Mouse (Mus musculus): Measurements from ENCODE around the gene Usp22.

Usp22 gene

GRCm38 (mm10) chr11:61174821-61175658 is at the start of gene Usp22:
TSS of gene Usp22 (minus strand) at chr11:61175055.
- peak; percentile 97 for DNase-seq (ENCODE audit: extremely low read depth, low read depth, low spot score)

- DNase-seq (ENCODE audit: extremely low read depth, low read depth, low spot score): no peak
Measured at GRCm38 (mm10) chr11:61224234-61224744, 49.4 kb upstream of the Usp22 start.

GRCm38 (mm10) chr11:61222971-61223745 is 48.3 kb upstream of the Usp22 start:
- DNase-seq (ENCODE audit: extremely low read depth, low read depth, low spot score): no peak

GRCm38 (mm10) chr11:61222007-61222406 is 47.2 kb upstream of the Usp22 start:
- no peak for DNase-seq (ENCODE audit: extremely low read depth, low read depth, low spot score)

- DNase-seq (ENCODE audit: extremely low read depth, low read depth, low spot score): no peak
Measured at GRCm38 (mm10) chr11:61220156-61220881, 45.5 kb upstream of the Usp22 start.

- DNase-seq (ENCODE audit: extremely low read depth, low read depth, low spot score): no peak
Measured at GRCm38 (mm10) chr11:61215936-61216335, 41.1 kb upstream of the Usp22 start.

- no peak for DNase-seq (ENCODE audit: extremely low read depth, low read depth, low spot score)
Measured at GRCm38 (mm10) chr11:61212102-61212501, 37.2 kb upstream of the Usp22 start.

GRCm38 (mm10) chr11:61208316-61208715 is 33.5 kb upstream of the Usp22 start:
- no peak for DNase-seq (ENCODE audit: extremely low read depth, low read depth, low spot score)

- no peak for DNase-seq (ENCODE audit: extremely low read depth, low read depth, low spot score)
Measured at GRCm38 (mm10) chr11:61207487-61208246, 32.8 kb upstream of the Usp22 start, which contains the start of gene Aldh3a1. TSS of gene Aldh3a1 (plus strand) at chr11:61207537.

- DNase-seq (ENCODE audit: extremely low read depth, low read depth, low spot score): no peak
Measured at GRCm38 (mm10) chr11:61206136-61206535, 31.3 kb upstream of the Usp22 start.

GRCm38 (mm10) chr11:61205167-61205950 is 30.5 kb upstream of the Usp22 start:
- DNase-seq (ENCODE audit: extremely low read depth, low read depth, low spot score): no peak

- no peak for DNase-seq (ENCODE audit: extremely low read depth, low read depth, low spot score)
Measured at GRCm38 (mm10) chr11:61202810-61203209, 28.0 kb upstream of the Usp22 start.

GRCm38 (mm10) chr11:61202186-61202585 is 27.3 kb upstream of the Usp22 start:
- no peak for DNase-seq (ENCODE audit: extremely low read depth, low read depth, low spot score)

GRCm38 (mm10) chr11:61199620-61200362 is 24.9 kb upstream of the Usp22 start:
- peak; percentile 92 for DNase-seq (ENCODE audit: extremely low read depth, low read depth, low spot score)

- peak; percentile 74 for DNase-seq (ENCODE audit: extremely low read depth, low read depth, low spot score)
Measured at GRCm38 (mm10) chr11:61197935-61198334, 23.1 kb upstream of the Usp22 start.

- DNase-seq (ENCODE audit: extremely low read depth, low read depth, low spot score): no peak
Measured at GRCm38 (mm10) chr11:61196616-61197353, 21.9 kb upstream of the Usp22 start.

GRCm38 (mm10) chr11:61193392-61193791 is 18.5 kb upstream of the Usp22 start:
- no peak for DNase-seq (ENCODE audit: extremely low read depth, low read depth, low spot score)

- DNase-seq (ENCODE audit: extremely low read depth, low read depth, low spot score): no peak
Measured at GRCm38 (mm10) chr11:61192779-61193178, 17.9 kb upstream of the Usp22 start.

All from fat pad, adult 2 months (tissue).